Mouse (Mus musculus) G1E (cell line): ENCODE data around the gene Ddx1.

Experiments used
- CTCF ChIP-seq: IDR thresholded peaks from 2 replicates; pipeline ENCODE4 v1.5.1; 2012; ENCODE audit warnings: low read depth, low read length, inconsistent platforms, mixed read lengths
- GATA1 ChIP-seq: IDR thresholded peaks from 2 replicates; pipeline ENCODE4 v1.6.1; 2012; ENCODE audit warnings: borderline replicate concordance, low read length, inconsistent platforms, mixed read lengths
- POLR2AphosphoS5 ChIP-seq: IDR thresholded peaks from 2 replicates; pipeline ENCODE4 v1.6.1; 2012; ENCODE audit warnings: low read depth, low read length, inconsistent platforms; ENCODE audit not compliant: insufficient replicate concordance
- TAL1 ChIP-seq: conservative IDR thresholded peaks from 2 replicates; pipeline ENCODE4 v1.6.1; 2012; ENCODE audit warnings: low read depth, low read length, inconsistent platforms, mixed read lengths

- TF ChIP-seq CTCF (no peak), GATA1 (no peak), TAL1 (no peak), POLR2AphosphoS5 (no peak)
Observed at GRCm38 (mm10) chr12:13217568-13217967, 31.4 kb downstream of the Ddx1 start.
